Mouse (Mus musculus) ES-Bruce4 (cell line): Measurements from ENCODE around the gene Sfxn4. TPM values are rescaled to one million over a fixed set of nuclear protein-coding genes. Genes with fewer than 3 reads are reported as not detected.

Experiments used
- H3K27ac ChIP-seq: 2 replicates; pipeline ENCODE4 v1.5.1; 2012; ENCODE audit warnings: low read length, inconsistent platforms; ENCODE audit not compliant: insufficient read depth
- H3K27me3 ChIP-seq: 2 replicates; pipeline ENCODE4 v1.6.1; 2012; ENCODE audit warnings: mild to moderate bottlenecking, low read length, inconsistent platforms; ENCODE audit not compliant: control insufficient read depth, poor library complexity, insufficient read depth, severe bottlenecking
- H3K36me3 ChIP-seq: 2 replicates; pipeline ENCODE4 v1.6.1; 2012; ENCODE audit warnings: inconsistent platforms, mild to moderate bottlenecking, low read length, moderate library complexity; ENCODE audit not compliant: control insufficient read depth, poor library complexity, insufficient read depth, severe bottlenecking
- H3K4me1 ChIP-seq: one replicate; pipeline ENCODE4 v1.8.1; 2011; ENCODE audit warnings: low read length; ENCODE audit not compliant: control insufficient read depth, insufficient read depth
- H3K4me3 ChIP-seq: 2 replicates; pipeline ENCODE4 v1.5.1; 2011; ENCODE audit warnings: low read depth, mild to moderate bottlenecking, low read length
- H3K9ac ChIP-seq: 2 replicates; pipeline ENCODE4 v1.6.1; 2012; ENCODE audit warnings: low read depth, mild to moderate bottlenecking, inconsistent platforms; ENCODE audit not compliant: poor library complexity, severe bottlenecking
- H3K9me3 ChIP-seq: replicated peaks from 2 replicates; pipeline ENCODE4 v1.6.1; 2012; ENCODE audit warnings: mild to moderate bottlenecking, low read length, inconsistent platforms; ENCODE audit not compliant: control insufficient read depth, poor library complexity, insufficient read depth, severe bottlenecking
- CTCF ChIP-seq: IDR thresholded peaks from one replicate; pipeline ENCODE4 v1.8.1; 2011; ENCODE audit warnings: low read depth, low read length
- EP300 ChIP-seq: IDR thresholded peaks from 2 replicates; pipeline ENCODE4 v1.6.1; 2011; ENCODE audit warnings: low read depth, low read length; ENCODE audit not compliant: insufficient read depth
- POLR2A ChIP-seq: IDR thresholded peaks from one replicate; pipeline ENCODE4 v1.8.1; 2011; ENCODE audit warnings: low read length; ENCODE audit not compliant: insufficient read depth
- polyA plus RNA-seq: library from polyadenylated mRNA; stranded (reverse); fragments of >200 nt; gene quantifications from 2 replicates; pipeline ENCODE4 v1.2.4, GENCODE M21; 2011; ENCODE audit warnings: low read depth; ENCODE audit not compliant: missing spikeins, insufficient read depth, insufficient read length

Sfxn4 gene
- polyA plus RNA-seq, 1 experiment: 2.8 TPM

- H3K4me1 ChIP-seq: no peaks in the 10 kb centered on the region
- TF ChIP-seq POLR2A (no peak), EP300 (no peak), CTCF (no peak)
- no peaks in the 10 kb centered on the region for H3K9me3 ChIP-seq
- H3K27ac ChIP-seq: no peak overlapping the region
- H3K36me3 ChIP-seq: peaks cover 10% of the 10 kb centered on the region
- peak overlapping the region; percentile 74 for H3K9ac ChIP-seq
- peak overlapping the region; percentile 86 for H3K4me3 ChIP-seq
- no peaks in the 10 kb centered on the region for H3K27me3 ChIP-seq
Observed at GRCm38 (mm10) chr19:60812036-60812389, 49.3 kb downstream of the Sfxn4 start.

DNA sequence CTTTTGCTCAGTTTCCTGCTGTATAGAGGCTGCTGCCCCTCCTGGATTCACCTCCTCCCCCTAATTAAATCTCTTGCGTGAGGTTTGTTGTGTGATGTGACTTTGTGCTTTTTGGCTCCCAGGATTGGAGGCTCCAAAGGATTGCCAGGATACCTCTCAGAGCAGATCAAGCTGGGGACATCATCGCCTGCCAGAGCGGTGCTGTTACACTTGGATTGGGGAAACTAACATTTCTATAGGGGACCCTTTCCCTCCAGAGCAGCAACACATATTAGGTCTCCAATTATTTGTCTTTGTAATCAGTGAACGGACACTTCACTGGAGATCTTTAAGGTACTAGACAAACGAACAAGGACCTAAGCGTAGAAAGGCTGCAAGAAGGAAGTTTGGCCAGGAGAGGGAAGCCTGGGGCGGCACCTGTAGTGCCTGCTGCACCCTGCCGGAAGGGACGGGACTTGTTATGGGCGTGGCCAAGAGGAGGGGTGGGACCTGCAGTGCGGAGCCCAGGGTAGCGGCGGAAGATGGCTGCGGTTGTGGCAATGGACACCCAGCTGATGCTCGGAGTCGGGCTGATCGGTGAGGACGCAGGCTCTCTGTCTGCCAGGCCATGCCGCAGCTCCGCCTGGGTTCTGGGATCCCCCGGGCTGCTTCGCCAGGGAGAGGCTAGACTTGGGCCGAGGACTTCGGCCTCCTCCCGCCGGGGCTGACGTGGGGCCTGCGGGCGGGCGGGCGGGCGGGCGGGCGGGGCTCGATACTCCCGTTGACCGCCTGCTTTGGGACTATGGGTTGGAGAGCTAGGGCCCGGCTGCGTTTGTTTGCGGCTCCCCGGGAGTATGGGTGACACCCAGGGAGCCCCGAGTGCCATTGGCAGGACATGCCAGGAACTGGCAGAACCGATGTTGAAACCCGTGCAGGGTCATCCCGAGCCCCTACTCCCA is 49.9 kb downstream of the Sfxn4 start, which contains the start of gene Fam45a:
Fam45a (plus strand) TSS at position 488 of the 938 bp plus-strand sequence.
- Histone ChIP-seq H3K4me3 (peak within 1 kb of the TSS; percentile 86), H3K27me3 (no peaks in the 10 kb centered on the region), H3K36me3 (peaks cover 10% of the 10 kb centered on the region), H3K27ac (peak within 1 kb of the TSS; percentile 68), H3K9me3 (no peaks in the 10 kb centered on the region), H3K9ac (peak within 1 kb of the TSS; percentile 74), H3K4me1 (no peaks in the 10 kb centered on the region)
- peak; percentile 51 for TF ChIP-seq POLR2A
- TF ChIP-seq CTCF: peak; percentile 57
- TF ChIP-seq EP300: no peak

DNA sequence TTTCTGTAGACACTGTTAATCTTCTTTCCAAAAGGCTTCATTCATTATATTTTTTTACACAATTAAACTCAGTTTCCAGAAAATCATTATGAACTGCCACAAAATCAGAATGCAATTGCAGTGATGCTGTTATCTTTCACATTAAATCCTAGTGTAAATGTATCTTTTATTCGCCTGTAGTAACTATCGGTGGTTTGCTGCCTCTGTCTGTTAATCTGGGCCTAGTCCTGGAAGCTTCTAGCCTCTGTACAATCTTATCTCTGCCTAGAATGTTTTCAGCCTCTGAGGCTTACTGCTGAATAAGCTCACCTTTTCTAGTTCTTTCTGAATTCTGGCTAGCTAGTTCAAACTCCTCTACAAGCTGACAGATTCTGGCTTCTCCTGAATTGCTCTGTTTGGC is 51.4 kb downstream of the Sfxn4 start:
- Histone ChIP-seq H3K9me3 (no peaks in the 10 kb centered on the region), H3K4me1 (no peaks in the 10 kb centered on the region), H3K4me3 (no peak overlapping the region), H3K36me3 (peaks cover 3% of the 10 kb centered on the region; the same call in 1 of the 2 replicates), H3K27ac (no peak overlapping the region), H3K9ac (no peak overlapping the region), H3K27me3 (no peaks in the 10 kb centered on the region)
- TF ChIP-seq EP300 (no peak), CTCF (no peak), POLR2A (no peak)

DNA sequence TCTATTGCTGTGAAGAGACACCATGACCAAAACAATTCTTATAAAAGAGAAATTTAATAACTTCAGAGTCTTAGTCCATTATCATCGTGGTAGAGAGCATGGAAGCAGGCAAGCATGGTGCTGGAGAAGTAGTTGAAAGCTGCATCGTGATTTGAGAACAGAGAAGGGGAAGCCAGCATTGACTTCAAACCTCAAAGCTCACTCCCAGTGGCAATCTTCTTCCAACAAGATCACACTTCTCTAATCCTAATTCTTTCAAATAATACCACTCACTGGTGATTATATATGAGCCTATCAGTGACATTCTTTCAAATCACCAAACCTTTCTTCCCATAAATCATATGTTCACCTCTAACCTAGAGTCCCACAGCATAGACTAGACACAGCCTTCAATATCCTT is 56.4 kb downstream of the Sfxn4 start:
- no peak overlapping the region for H3K27ac ChIP-seq
- no peak overlapping the region for H3K4me3 ChIP-seq
- H3K4me1 ChIP-seq: no peaks in the 10 kb centered on the region
- no peak overlapping the region for H3K9ac ChIP-seq
- no peaks in the 10 kb centered on the region for H3K36me3 ChIP-seq
- H3K27me3 ChIP-seq: no peaks in the 10 kb centered on the region
- no peaks in the 10 kb centered on the region for H3K9me3 ChIP-seq
- TF ChIP-seq EP300 (no peak), POLR2A (no peak), CTCF (no peak)

DNA sequence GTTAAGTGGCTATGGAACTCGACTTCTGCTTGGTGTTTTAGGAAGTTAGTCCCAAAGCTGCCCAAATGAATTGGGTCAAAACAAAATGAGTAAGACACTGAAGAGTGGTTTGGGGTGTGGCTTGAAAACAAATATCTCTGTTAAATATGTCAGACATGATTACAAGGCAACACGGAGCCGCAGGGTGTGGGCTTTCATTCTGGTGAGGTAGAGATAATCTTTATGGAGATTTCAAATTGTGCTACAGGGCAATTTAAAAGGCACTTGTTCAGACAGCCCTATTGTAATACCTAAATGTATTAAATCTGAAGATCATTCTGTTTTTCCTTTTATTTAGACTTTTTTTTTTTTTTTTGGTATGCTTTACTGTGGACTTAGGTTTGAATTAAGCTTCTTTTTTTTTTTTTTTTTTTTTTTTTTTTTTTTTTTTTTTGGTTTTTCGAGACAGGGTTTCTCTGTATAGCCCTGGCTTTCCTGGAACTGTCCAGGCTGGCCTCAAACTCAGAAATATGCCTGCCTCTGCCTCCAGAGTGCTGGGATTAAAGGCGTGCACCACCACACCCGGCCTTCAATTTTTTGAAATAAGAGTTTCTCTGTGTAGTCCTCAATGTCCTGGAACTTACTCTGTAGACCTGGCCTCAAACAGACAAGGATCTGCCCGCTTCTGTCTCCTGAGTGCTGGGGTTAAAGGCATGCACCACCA is 61.3 kb downstream of the Sfxn4 start:
- TF ChIP-seq EP300 (no peak), POLR2A (no peak), CTCF (no peak)
- H3K4me1 ChIP-seq: no peaks in the 10 kb centered on the region
- H3K27me3 ChIP-seq: no peaks in the 10 kb centered on the region
- no peaks in the 10 kb centered on the region for H3K36me3 ChIP-seq
- H3K9me3 ChIP-seq: no peaks in the 10 kb centered on the region
- H3K4me3 ChIP-seq: no peak overlapping the region
- H3K9ac ChIP-seq: no peak overlapping the region
- H3K27ac ChIP-seq: no peak overlapping the region
